Mouse (Mus musculus) megakaryocyte progenitor cell, adult 5-6 weeks (primary cell): Measurements from ENCODE around the gene Mlec. TPM values are rescaled to one million over a fixed set of nuclear protein-coding genes. Genes with fewer than 3 reads are reported as not detected.
"Not testable (repeated sequence)": the region's sequence is repeated elsewhere in the genome, so short reads cannot be mapped to it uniquely, and the experiment has no call there.

ENCODE experiments used
- ATAC-seq: replicated peaks from 2 replicates; pipeline ENCODE4 v1.8.0; 2016; ENCODE audit warnings: mild to moderate bottlenecking, moderate TSS enrichment, inconsistent platforms; ENCODE audit not compliant: poor library complexity
- total RNA-seq, 2 experiments: library from RNA; stranded (forward) in 1 of 2; stranded (reverse) in 1 of 2; fragments of 157-497, 149-512 nt in 1 of 2; fragments of 200-1000 nt in 1 of 2; gene quantifications; 2 replicates each; pipeline versions ENCODE4 v1.2.3 to v1.2.4; 2015 to 2017

Gene Mlec
- total RNA-seq, 2 experiments from 2014 or later, result 242 to 276 TPM

DNA sequence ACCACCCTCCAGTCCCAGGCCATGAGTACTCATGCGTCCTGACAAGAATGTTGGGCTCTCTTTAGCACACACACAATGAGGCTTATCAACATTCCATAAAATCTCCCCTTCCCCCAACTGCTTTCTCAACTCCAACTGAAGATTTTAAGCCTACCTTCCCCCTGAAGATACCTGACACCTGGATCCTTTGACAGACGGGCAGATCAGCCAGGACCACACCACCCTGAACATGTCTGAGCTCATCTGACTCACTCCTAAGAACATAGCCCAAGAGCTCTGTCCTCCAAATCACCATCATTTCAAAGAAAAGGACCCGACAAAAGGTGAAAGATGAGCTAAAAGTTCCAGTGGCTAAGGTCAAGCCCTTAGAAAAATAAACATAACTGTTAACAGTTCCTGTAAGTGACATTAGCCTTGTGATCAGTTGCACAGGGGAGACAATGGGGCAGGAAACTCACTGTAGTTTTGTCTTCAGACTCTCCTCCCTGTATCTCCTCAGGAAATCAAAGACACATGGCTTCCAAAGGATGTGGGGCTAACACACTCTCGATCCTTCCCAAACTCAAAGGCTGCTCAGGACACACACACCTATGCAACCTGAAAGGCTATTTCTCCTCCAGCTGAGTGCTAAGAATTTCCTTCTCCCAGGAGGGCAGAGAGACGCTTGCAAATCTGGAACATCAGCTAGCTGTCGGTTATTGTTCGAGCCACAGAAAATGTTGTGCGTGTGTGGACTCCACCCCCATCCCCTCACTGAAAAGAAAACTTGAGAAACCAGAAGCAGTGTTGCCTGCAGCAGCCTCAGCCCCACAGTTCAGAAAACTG, 5.6 kb downstream of the Mlec start:
- ATAC-seq, result no peak

DNA sequence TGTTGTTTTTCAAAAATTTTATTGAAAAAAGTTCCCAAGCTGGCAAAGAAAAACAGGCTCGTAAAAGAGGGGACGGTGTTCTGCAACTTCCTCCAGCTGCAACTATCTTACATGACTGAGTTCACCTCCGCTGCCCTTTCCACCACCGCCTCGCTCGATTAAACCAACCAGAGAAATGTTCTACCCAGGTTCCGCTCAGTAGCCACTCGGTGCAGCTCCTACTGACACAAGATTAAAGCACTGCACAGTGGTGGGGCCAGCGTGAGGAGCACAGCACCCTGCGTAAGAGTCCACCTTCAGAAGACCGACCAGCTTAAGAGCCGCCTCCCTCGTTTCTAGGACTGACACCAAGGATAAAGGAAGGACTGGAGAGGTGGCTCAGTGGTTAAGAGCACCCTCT, 6.5 kb downstream of the Mlec start:
- no peak for ATAC-seq

- ATAC-seq, result no peak
Measured at GRCm38 (mm10) chr5:115150991-115151390, 7.0 kb downstream of the Mlec start.

- peak; percentile 34; the same call in 1 of the 2 replicates for ATAC-seq
Measured at GRCm38 (mm10) chr5:115149675-115150459, 8.1 kb downstream of the Mlec start.

DNA sequence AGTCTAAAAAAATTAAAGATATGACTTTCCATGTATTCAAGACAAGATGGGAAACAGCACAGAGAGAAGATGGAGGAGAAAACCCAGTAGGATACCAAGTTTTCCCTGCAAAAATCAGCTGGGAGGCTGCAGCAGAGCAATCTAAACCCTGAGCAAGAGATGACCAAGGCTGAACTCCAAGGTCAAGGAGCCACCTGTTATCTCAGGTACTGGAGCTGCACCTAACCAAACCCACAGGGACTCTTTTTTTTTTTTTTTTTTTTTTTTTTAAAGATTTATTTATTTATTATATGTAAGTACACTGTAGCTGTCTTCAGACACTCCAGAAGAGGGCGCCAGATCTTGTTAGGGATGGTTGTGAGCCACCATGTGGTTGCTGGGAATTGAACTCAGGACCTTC, 9.1 kb downstream of the Mlec start:
- not testable (repeated sequence) for ATAC-seq

- no peak for ATAC-seq
Measured at GRCm38 (mm10) chr5:115148378-115148777, 9.6 kb downstream of the Mlec start.

GRCm38 (mm10) chr5:115147388-115147787, 10.6 kb downstream of the Mlec start:
- no peak for ATAC-seq

DNA sequence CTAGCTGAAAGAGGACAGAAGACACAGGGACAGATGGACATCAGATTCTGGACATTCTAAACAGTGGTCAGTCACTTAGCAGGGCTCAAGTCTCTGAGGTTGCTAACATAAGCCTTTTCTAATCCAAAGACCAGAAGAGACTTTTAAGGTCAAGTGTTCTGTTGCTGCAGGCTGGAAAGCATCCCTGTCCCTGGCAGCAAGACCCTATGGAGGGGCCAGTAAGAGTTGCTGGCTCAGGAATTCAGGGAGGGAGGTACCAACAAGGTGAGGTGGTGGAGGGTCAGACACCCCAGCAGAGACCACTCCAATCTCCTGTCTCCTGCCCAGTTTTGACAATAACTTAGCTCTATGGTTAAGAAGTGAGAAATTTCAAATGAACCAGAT, 11.2 kb downstream of the Mlec start:
- no peak for ATAC-seq

DNA sequence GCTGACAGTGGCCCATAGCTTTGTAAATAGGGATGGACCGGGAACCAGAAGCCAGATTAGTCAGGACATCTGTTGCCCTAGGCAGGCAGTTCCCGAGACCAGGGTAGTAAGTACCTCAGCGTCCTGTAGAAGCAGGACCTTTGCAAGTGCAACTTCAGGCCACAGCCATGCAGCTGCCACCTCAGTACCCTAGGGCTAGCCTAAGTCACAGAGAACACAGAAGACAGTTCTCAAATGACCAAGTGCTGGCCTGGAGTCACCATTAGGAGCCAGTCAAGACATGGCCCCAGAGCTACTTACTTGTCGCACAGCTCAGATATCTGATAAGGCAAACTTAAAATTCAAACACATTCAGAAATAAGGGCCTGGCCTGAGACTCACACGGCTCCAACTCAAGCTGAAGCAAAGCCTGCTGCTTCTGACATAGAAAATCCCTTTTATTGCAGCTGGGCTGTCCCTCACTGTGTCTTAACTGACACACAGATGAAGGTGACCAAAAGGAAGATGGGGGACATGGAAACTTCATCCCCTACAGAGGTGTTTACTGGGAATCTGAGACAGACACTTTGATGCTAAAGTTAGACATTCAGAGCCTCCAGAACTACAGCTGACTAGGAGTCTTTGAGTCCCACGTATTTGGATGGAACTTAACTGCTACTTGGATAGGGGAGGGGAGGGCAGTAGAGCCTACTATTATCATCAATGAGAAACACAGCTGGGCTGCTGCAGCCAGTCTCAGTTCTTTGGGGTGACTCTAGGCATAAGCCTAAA, 11.8 kb downstream of the Mlec start:
- no peak for ATAC-seq

DNA sequence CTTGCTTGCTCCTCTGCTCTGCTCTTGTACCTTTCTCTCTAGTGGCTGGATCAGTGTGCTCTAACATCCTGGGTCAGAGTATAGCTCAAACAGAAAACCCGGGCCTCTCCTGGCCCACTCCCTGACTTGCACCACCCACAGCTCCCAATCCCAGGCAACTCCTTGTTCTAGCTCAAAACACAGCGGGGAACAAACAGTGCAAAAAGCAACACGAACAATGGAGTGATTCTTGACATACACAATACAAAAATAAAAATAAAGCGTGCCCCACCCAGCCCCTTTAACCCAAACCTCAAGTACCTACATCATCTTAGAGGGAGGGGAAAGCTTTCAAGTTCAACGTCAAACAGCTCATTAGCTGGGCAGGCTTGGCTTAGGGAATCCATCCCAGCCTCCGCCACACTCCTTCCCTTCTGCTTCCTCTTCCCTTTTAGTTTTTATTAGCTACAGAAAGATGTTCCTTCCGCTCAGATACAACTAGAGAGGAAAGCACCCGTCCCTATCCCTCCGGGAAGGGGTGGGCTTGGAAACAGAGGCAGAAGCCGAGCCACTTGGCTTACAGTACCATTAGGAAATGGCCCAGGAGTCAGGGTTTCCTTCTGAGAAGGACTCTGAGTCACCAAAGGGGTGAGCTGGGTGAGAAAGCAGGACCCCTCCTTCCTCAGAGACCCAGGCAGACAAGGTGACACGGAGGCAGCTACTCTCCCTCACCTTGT, 12.6 kb downstream of the Mlec start:
- no peak for ATAC-seq

DNA sequence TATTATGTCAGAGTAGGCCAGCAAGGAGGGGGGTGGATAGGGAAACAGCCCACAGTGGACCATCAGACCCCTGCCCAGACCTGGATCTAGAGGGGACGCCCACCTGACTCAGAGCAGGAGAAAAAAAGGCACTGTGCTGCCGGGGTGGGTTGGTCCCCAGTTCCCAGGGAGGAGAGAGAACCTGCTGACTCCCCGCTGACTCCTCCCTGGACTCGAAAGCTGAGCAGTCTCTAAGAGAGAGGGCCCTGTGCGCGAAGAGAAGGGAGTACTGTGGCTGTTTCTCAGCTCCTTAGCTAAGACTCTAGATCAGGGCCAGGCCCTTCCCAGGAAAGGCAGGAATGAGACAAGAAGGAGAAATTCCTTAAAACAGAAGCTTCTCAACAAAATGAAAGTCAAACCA, 13.5 kb downstream of the Mlec start:
- ATAC-seq, result no peak

- no peak for ATAC-seq
Measured at GRCm38 (mm10) chr5:115143552-115143951, 14.4 kb downstream of the Mlec start.

- no peak for ATAC-seq
Measured at GRCm38 (mm10) chr5:115142166-115142697, 15.7 kb downstream of the Mlec start.

- ATAC-seq, result no peak
Measured at GRCm38 (mm10) chr5:115140726-115141125, 17.3 kb downstream of the Mlec start.

DNA sequence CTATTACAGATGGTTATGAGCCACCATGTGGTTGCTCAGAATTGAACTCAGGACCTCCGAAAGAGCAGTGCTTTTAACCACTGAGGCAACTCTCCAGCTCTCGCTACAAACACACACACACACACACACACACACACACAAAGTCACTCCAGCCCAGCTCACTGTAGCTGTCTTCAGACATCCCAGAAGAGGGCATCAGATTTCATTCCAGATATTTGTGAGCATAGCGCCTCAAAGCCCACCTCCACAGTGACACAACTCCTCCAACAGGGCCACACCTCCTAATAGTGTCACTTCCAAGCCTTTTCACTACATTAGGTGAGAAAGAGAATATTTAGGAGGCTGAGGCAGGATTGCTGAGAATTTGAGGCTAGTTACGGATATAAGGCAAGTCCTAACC, 18.9 kb downstream of the Mlec start:
- no peak for ATAC-seq

GRCm38 (mm10) chr5:115134234-115135165, 23.5 kb downstream of the Mlec start, which contains the start of gene Unc119b:
TSS of gene Unc119b (minus strand) at chr5:115134975.
- peak; percentile 99 for ATAC-seq

- ATAC-seq, result no peak
Measured at GRCm38 (mm10) chr5:115133358-115134066, 24.5 kb downstream of the Mlec start.

GRCm38 (mm10) chr5:115132465-115132864, 25.5 kb downstream of the Mlec start:
- no peak for ATAC-seq

DNA sequence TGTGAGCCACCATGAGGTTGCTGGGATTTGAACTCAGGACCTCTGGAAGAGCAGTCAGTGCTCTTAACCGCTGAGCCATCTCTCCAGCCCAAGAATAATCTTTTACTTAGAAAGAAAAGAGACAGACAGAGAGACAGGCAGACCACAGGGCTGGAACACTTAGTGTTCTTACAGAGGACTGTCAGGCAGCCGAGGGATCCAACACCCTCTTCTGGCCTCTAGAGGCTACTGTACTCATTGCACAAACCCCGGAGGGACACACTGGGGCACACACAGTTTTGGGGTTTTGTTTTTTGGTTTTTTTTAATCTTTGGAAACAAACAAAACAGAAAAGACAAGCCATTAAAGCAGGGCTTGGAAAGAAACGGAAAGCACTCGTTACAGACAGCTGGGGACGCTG, 28.7 kb downstream of the Mlec start:
- ATAC-seq, result no peak
